Mouse (Mus musculus) spleen, adult 18-20 months (tissue): Measurements from ENCODE around the gene Lmod1.

Experiments used
- DNase-seq, 2 experiments: peaks; one replicate each; pipeline ENCODE4 v3.0.0; 2022; ENCODE audit warnings: mixed read lengths in 2 of 2

Gene Lmod1

GRCm38 (mm10) chr1:135324571-135324970 is at the start of gene Lmod1:
Lmod1 (plus strand) TSS chr1:135324807.
- DNase-seq = no peak

- no peak for DNase-seq
Observed at GRCm38 (mm10) chr1:135280646-135281045, 44.0 kb upstream of the Lmod1 start.

- DNase-seq = no peak
Observed at GRCm38 (mm10) chr1:135281841-135282240, 42.8 kb upstream of the Lmod1 start.

- DNase-seq = no peak
Observed at GRCm38 (mm10) chr1:135282536-135283286, 41.9 kb upstream of the Lmod1 start.

- peak in 1 of 2 experiments; percentile 7 for DNase-seq
Observed at GRCm38 (mm10) chr1:135283287-135283825, 41.3 kb upstream of the Lmod1 start.

- DNase-seq = peak; percentile 51 to 60
Observed at GRCm38 (mm10) chr1:135283826-135284291, 40.7 kb upstream of the Lmod1 start, which contains the start of gene Rnpep. Rnpep (minus strand) TSS chr1:135284084.

- no peak for DNase-seq
Observed at GRCm38 (mm10) chr1:135286311-135286710, 38.3 kb upstream of the Lmod1 start.

- DNase-seq = no peak
Observed at GRCm38 (mm10) chr1:135290908-135291307, 33.7 kb upstream of the Lmod1 start.

GRCm38 (mm10) chr1:135311356-135311755 is 13.3 kb upstream of the Lmod1 start:
- DNase-seq = no peak

- DNase-seq = no peak
Observed at GRCm38 (mm10) chr1:135312201-135312600, 12.4 kb upstream of the Lmod1 start.

GRCm38 (mm10) chr1:135313284-135314031 is 11.1 kb upstream of the Lmod1 start, which contains the start of gene Timm17a:
Timm17a (minus strand) TSS chr1:135313778.
- DNase-seq = peak; percentile 74 to 83

GRCm38 (mm10) chr1:135323367-135323901 is 1.2 kb upstream of the Lmod1 start:
- no peak for DNase-seq

- no peak for DNase-seq
Observed at GRCm38 (mm10) chr1:135325934-135326333, 1.3 kb downstream of the Lmod1 start.

GRCm38 (mm10) chr1:135328368-135328767 is 3.8 kb downstream of the Lmod1 start:
- DNase-seq = no peak

- no peak for DNase-seq
Observed at GRCm38 (mm10) chr1:135330578-135330977, 6.0 kb downstream of the Lmod1 start.

- DNase-seq = no peak
Observed at GRCm38 (mm10) chr1:135341947-135342346, 17.3 kb downstream of the Lmod1 start.

- no peak for DNase-seq
Observed at GRCm38 (mm10) chr1:135344026-135344425, 19.4 kb downstream of the Lmod1 start.

- no peak for DNase-seq
Observed at GRCm38 (mm10) chr1:135346891-135347290, 22.3 kb downstream of the Lmod1 start.

GRCm38 (mm10) chr1:135347498-135348169 is 23.0 kb downstream of the Lmod1 start:
- no peak for DNase-seq

- DNase-seq = no peak
Observed at GRCm38 (mm10) chr1:135351953-135352352, 27.3 kb downstream of the Lmod1 start.

- no peak for DNase-seq
Observed at GRCm38 (mm10) chr1:135359071-135359470, 34.5 kb downstream of the Lmod1 start.

- DNase-seq = no peak
Observed at GRCm38 (mm10) chr1:135361491-135361890, 36.9 kb downstream of the Lmod1 start.

GRCm38 (mm10) chr1:135362115-135362514 is 37.5 kb downstream of the Lmod1 start:
- no peak for DNase-seq
